Mouse (Mus musculus): ENCODE data around the gene Ptprt.

DNA sequence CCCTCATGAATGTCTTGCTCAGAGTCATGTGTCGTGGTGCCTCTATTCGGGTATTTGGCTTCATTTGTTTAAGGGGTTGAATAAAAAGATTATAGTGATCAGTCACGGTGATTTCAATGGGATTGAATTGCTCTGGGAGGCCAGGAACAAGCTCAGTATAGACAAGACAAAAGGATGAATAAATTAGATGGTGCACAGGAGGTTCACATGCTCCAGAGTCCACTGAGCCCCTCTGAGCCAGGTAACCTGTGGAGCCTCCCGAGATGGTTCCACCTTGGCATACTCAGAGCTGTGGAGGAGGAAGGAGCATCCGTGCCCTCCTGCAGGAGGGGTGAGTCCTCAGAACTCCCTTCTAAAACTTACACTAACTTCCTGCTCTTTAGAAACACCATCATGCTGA, 26.0 kb downstream of the Ptprt start:
- TF ChIP-seq POLR2A (IDR thresholded peaks at IDR 0.05; ENCODE audit: low read depth, low read length), result no peak
- TF ChIP-seq CTCF (conservative IDR thresholded peaks at IDR 0.05; ENCODE audit: insufficient read depth, insufficient read length, low read depth, low read length), result no peak

Measured in kidney, adult 2 months (tissue).